Mouse (Mus musculus) CH12F3 (cell line): ENCODE measurements around the gene Tmem144.

ENCODE experiments used
- in situ Hi-C: fragments of 300-500 bp; cut with MboI; formaldehyde crosslinking; loops from 2 replicates; pipeline ENCODE4 v1.14.3; 2020; ENCODE audit warnings: low sequenced_read_pairs

Tmem144 gene

DNA sequence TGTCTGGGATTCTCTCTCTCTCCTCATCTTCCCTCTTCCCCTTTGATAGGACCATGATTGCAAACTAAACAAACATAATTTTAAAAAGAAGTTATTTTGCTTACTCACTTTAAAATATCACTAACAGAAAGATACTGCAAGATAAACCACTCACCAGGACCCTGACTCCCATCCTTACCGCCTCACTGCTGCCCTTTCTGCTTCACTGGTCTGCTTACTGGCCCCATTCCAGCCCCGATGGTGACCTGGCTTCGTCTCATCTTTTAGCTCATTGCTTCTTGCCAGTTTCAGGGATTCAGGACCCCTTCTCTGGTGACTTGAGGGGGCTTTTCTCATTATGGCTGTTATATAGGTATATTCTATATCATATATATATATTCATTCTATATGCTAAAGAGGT is 13.5 kb upstream of the Tmem144 start:
- in situ Hi-C loops, result loop anchor here (10.0 kb wide), 1 partner anchor 199 kb away; no protein-coding TSS in a partner anchor

DNA sequence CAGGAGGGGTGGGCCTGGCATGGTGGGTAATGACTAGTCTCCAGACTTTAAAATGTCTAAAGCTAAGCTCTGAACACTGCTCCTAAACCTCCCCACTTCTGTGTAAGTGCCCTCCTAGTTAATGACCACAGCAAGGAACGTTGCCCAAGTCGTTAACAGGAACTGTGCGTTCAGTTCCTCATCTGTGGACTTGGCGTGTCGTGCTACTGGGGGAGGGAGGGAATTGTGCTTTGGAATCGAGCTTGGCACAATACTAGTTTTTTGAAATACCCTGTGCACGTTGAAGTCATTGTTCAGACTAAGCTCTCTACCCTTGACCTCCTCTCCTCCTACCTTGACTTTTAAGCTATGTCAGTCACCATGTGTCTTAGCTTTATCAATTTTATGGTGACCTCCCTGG is 12.3 kb upstream of the Tmem144 start:
- in situ Hi-C loops, result loop anchor here (10.0 kb wide), 1 partner anchor 200 kb away; no protein-coding TSS in a partner anchor

DNA sequence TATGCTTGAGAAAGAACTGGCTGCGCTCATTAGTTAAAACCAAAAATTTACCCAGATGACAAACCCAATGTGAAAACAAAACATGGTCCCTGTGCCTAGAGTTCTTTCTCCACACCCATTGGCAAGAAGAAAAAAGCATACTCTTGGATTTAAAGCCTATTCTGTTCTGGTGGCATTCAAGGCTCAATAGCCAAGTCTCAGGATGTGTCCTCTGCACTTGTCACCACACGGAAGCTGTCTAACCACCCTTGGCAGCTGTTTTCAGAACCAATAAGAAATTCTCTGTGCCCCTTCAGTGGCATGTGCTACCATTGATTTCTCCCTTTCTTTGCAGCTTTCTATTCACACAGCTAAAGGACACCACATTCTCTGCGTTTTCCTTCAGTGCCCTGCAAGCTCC is 5.6 kb upstream of the Tmem144 start:
- in situ Hi-C loops, result no loop called here

DNA sequence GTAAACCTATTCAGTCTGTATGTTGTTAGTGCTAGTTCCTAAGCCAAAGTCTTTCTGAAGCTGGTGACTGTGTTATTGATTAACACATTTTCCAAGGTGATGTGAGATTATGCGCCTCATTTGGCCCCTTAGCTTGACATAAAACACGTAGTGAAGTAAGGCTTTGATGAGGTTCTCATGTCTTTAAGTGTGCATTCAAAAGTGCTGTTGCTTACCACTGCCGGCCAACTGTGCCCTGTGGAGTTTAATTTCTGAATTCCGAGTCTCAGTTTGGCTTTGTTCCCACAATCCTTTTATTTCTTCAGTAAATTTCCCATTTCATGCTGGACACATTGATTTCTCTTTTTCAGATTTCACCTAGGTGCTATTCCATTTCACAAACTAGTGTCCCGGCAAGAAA is 5.2 kb upstream of the Tmem144 start:
- in situ Hi-C loops, result no loop called here

DNA sequence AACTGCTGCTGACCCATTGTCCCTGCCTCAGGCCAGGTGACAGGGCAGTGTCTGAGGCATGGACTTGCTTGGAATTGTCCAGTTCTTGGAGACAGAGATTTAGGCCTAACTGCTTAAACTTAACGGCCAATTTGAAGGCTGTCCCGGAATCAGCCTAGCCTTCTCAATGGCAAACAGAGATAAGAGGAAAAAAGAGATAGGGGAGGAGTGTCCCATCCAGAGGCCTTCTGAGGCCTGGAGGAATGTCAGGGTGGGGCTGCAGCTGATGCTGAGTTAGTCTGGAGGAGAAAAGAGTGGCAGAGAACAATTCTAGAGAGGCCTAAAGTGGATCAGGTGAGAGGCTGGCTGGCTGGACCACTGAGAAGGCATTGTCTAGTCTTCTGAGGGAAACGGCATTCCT is 465 bp downstream of the Tmem144 start:
- in situ Hi-C loops, result no loop called here

DNA sequence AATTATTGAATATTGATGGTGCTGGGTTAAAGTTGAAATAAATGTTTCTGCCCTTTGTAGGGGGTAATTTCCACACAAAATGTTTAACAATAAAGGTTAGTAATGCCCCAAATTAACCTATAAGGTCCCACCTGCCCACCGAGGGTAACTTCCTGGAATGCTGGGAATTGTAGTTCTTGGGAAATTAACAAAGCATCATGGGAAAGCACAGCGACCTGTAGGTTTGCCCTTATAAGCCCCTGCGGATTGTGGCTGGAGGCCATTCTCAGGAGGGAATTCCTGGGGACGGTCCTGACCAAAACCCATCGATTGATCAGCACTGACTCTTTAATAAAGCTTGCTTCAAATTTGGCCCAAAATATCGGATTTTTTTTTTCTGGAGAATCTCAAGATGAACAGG is 1.9 kb downstream of the Tmem144 start:
- in situ Hi-C loops, result no loop called here

DNA sequence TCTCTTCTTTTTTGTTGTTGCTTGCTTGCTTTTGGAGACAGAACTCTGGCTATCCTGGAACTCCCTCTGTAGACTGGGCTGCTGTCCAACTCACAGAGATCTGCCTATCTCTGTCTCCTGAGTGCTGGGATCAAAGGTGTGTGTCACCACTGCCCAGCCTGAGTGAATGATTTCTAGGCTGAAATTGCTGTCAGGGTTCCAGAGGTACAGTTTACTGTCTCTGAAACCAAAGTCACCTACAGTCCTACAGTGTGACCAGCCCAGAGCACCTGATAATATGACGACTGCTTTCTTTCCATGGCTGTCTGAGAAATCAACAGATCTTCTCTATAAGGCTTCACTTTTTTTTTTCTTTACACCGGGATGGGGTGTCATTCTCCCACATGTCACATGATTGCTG is 3.0 kb downstream of the Tmem144 start:
- in situ Hi-C loops, result no loop called here

DNA sequence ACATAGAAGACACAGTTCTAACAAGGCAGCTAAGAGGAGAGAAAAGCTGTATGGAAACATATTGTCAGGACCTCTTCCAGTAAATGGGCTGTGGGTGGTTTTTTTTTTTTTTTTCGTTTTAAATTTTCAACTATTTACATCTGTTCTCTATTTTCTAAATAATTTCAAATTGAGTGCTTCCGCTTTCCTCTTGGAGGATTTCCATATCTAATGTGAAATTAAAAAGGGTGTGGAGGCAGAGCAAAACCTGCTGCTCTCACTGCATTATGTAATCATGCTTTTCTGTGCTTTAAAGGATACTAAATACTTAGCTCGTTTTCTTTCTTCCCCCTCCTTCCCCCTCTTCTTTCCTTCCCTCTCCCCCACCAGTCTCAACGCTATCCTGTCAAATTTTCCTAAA is 3.7 kb downstream of the Tmem144 start:
- in situ Hi-C loops, result no loop called here

DNA sequence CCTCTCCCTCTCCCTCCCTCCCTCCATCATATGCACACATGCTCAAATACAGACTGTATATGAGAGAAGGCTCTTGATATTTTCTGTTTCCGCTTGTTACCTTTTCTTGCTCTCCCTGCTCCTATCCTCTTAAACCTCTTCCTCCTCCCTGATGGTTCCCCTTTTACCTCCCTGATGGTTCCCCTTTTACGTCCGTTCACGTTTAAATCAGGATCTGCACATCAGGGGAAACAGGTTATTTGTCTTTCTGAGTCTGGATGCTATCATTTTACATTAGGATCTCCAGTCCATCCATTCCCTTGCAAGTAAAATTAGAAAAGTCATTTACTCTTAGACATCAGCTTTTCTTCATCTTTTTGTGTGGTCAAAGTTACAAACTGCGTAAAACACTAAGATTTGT is 5.9 kb downstream of the Tmem144 start:
- in situ Hi-C loops, result no loop called here

DNA sequence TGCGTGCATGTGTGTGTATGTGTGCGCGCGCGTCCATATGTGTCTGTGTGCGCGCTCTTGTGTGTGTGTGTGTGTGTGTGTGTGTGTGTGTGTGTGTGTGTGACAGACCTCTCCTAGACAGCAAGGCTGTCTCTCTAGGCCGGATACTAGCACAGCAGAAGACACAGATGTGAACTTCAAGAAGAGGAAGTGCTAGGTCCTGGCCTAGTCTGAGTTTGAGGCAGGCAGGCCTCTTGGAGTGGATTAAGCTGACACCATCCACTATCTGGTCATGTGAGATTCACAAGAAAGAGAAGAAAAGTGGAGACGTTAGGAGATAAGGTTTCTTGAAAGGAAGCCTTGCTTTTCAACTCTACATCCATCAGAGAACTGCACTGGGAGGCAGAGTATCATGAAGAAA is 8.6 kb downstream of the Tmem144 start:
- in situ Hi-C loops, result no loop called here

DNA sequence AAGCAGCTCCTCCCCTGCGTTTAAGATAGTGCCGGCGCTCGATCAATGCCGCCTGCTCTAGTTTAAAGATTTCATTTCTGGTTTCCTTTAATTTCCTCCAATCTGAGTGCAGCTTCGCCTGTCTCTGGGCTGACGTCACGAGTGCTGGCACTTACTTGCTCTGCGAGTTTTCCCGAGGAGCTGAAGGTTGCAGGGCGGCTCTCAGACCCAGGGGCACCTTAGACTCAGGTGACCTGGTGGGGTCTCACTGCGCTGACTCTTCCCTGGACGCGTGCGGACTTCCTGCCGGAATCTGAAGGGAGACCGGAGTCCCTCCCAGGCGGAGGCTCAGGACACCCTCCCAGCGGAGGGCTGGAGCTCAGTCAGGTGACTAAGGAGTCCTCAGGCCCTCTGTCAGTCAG is 10.0 kb downstream of the Tmem144 start:
- in situ Hi-C loops, result no loop called here

DNA sequence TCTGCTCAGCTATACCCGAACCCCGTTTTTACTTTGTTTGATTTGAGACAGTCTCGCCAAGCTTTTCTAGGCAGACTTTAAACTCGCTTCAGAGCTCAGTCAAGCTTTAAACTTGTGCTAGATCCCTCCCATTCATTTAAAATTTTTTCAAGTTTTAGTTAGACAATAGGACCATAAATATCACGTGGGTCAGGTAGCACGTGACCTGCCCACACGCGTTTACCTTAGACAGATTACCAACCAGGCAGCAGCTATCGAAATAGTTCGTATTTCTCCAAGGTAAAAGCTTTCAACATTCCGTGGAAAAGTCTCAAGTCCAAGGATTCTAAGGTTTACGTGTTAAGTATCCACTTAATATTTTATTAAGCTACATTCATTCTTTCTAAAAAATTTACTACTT is 10.4 kb downstream of the Tmem144 start:
- in situ Hi-C loops, result no loop called here

DNA sequence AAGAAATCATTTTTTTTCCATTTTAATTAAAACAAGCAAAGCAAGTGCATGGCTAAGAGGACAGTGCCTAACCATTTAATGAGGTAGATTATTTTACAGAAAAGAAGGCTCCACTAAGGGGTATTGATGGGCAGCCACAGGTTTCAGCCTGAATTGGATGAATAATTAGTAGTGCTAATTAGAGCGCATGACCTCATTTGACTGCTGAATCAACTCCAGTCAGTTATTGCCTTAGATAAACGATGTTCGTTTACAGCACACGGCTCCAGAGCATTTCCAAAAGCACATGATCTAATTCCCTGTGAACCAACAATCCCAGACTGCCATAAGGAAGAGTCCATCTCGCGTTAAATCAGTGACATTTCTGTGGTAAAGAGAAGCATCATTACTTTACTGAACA is 11.1 kb downstream of the Tmem144 start:
- in situ Hi-C loops, result no loop called here

DNA sequence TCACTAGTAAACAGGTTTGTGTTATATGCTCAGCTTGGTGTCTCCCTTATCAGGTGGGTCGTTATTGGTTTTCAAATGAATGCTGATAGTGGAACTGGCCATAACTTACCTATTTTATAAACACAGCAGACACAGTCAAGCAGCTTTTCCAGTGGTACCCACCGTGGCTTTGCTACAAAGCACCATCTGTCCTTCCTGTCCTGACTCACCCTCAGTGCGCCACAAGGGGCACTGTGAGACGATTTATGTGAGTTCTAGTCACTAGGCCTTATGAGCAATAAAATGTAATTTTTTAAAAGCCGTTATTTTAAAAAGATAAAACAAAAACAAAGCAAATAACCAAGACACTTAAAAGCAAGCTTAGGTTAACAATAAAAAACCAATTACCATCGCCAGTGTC is 13.8 kb downstream of the Tmem144 start:
- in situ Hi-C loops, result no loop called here

DNA sequence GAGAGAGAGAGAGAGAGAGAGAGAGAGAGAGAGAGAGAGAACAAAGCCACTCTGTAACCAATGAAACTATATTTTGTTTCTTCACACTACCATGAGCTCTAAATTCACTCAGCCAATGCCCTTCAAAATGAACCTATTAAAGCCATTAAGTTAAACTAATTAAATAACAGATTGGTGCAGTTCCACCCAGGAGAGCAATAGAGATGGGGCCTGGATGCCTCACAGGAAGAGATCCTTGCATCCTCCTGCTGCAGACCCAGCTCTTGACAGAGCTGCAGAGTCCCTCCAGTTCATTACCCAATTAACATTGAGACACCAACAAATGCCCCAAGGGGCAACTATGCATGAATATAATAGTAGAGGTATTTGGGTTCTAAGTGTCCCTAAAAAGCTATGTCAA is 23.3 kb downstream of the Tmem144 start:
- in situ Hi-C loops, result no loop called here

DNA sequence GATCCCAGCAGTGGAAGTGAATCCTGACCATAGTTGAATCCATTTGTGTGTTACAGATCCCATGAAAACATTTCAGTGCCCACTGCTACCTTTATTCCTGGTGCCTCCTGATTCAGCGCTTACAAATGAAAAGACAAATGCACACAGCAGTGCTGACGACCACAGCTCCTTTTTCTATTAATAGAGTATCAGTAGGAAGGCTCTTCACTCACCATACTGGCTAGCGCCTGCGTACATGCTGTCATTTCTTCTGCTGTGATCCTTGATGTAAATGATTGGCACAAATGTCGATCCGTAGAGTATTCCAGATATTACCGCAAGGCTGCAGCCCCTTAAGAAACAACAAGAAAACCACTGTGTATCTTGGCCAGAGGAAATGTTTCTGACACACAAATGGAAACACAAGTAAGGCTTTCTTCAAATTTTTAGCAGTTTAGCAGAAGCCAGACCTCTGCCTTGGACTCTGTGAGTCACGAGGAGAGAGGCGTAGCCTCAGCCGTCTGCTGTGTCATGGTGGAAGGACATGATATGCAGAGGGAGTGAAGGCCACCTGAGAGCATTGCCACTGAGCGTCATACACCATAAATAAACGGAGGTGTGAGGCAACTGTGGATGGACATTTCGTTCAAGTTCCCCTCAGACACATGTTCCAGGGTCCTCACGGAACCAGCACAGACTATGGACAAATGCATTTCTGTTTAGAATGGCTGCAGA is 27.3 kb downstream of the Tmem144 start:
- in situ Hi-C loops, result no loop called here

DNA sequence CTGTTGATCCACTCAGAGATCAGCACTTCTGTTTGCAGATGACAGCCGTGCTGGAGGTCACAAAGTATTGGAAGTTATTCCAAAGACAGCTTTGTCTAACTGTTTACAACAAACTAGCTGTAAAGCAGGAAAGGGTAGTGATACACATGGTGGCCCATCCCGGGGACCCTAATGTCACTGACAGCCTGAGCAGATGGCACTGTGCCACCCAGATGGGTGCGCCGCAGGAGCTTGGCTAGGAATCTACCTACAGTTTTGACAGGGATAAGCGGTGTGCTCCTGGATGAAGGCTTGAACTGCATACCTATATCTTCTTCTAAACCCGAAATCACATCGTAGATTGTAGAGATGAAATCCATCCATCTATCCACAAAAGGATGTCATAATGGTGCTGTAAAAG is 29.4 kb downstream of the Tmem144 start:
- in situ Hi-C loops, result loop anchor here (25.0 kb wide), 1 partner anchor 861 kb away; no protein-coding TSS in a partner anchor

DNA sequence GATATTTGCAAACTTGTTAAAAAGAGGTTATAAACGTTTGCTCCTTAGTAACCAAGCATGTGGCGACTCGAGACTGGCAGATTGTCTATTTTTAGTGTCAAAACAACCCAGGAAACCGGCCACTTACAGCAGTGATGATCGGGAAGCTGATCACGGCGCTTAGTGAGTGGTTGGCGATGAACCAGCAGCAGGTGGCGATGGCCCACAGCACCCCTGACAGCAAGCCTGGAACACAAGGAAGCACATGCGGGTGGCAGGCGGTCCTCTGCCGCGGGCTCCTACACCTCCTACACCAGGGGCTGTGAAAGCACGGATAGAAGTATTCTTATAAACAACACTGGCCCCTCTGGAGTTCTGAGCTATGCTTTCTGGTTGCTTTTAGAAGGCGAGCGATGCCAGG is 31.4 kb downstream of the Tmem144 start:
- in situ Hi-C loops, result loop anchor here (25.0 kb wide), 1 partner anchor 859 kb away; no protein-coding TSS in a partner anchor

DNA sequence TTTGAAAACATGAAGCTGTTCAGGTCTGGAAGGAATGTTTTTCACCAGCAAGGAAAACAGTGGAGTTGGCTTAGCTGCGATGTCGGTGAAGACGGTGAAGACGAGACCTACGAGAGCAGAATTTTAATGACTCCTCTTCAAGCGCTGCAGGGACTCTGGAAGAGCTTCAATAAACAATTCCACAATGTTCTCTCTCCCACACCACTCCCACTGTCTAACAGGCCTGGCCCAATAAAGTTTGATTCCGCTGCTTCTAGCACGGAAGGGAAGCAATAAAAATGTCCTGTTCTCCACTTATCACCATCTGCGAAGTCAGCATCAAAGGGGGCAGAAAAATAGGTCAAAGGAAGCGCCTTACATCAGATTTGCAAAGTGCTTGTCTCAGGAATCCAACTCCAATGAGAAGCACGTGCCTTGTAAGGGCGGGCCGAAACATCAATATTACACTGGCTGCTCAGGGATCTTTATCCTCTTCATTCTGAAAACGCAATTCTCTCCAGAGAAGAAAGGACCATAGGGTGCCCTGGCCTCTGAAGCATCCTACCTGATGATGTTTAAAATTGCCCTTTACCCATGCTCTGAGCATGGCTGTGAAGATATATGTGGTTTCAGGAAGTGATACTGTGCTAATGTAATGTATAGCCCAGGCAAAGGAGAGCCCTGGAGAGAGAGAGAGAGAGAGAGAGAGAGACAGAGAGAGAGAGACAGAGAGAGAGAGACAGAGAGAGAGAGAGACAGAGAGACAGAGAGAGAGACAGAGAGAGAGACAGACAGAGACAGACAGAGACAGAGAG is 34.2 kb downstream of the Tmem144 start:
- in situ Hi-C loops, result loop anchor here (25.0 kb wide), 1 partner anchor 856 kb away; no protein-coding TSS in a partner anchor

DNA sequence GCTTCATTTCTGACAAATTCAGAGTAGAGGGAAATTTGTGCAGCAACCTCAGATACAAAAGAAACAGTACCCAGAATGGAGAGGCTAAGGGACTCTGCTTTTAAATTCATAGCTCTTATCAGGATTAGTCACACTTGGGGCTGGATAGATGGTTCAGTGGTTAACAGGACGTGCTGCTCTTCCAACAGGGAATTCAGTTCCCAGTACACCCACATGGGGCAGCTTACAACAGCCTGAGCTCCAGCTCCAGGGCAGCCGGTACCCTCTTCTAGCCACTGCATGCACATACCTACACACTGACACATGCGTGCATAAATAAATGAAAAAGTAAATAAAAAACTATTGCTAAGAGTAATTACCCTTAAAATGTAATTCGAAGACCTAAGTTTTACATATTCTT is 36.3 kb downstream of the Tmem144 start:
- in situ Hi-C loops, result loop anchor here (25.0 kb wide), 1 partner anchor 854 kb away; no protein-coding TSS in a partner anchor

DNA sequence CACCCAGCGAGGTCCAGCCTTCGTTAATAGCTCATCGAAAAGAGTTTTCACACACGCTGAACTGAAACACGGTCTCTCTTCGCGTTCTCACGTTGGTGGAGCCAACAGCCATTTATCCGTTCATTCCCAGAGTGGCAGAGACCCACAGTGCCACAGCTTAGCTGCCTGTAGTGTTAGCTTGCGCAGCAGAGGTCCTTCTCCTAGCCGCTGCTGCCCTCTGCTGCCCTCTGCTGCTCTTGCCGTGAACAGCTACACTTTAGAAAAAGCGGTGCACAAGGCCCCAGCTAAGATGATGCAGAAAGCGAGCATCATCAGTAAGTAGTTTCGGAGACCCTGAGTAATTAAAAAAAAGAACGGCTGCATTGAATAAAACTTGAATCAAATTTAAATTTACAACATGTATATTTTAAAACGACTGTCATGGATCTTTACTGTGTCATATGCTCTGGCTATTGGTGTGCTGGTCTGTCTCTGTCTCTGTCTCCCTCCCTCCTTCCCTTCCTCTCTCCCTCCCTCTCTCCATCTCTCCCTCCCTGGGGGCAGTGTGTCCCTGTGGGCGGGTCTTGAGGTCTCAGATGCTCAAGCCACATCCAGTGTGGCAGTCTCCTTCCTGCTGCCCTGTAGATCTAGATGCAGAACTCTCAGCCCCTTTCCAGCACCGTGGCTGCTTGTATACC is 38.6 kb downstream of the Tmem144 start:
- in situ Hi-C loops, result loop anchor here (5.0 to 25.0 kb wide), 2 partner anchors 147 to 852 kb away; no protein-coding TSS in a partner anchor
